Mouse (Mus musculus): Measurements from ENCODE around the gene Npcd.

The Npcd gene

DNA sequence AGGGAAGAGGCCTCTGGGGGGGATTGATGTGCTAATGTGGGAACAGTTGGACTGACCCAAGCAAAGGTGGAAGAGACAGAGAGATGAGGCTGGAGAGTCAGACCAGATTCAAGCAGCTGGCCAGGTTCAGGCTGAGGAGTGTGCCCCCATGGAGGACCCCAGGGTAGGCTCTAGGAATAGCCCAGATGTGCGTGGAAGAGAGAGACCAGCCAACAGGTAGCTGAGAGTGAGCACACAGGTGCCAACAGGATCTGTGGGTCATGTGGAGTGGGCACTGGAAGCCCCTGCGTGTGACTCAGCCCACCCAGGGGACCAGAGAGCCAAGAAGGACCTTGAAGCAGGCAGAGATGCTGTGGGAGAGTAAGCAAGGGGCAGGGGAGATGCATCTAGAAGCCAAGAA lies 32.4 kb downstream of the Npcd start:
- no peak for DNase-seq

DNA sequence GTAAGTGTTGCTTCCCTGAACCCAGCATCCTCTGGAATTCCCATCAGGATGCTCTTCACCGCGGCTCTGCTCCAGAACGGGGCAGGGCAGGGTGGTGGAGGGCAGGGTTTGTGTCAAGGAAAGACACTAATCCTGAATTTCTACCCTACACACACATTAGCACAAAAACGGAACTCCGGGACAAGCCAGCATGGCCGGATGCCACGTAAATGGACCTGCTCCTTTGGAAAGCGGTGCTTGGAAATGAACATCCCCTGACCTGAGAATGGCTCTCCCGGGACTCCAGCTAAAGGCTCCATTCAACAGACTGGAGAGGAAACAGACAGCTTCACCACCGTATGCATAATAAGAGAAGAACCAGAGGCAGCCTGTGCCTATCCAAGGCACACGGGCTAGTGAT lies 33.3 kb downstream of the Npcd start:
- DNase-seq = no peak

DNA sequence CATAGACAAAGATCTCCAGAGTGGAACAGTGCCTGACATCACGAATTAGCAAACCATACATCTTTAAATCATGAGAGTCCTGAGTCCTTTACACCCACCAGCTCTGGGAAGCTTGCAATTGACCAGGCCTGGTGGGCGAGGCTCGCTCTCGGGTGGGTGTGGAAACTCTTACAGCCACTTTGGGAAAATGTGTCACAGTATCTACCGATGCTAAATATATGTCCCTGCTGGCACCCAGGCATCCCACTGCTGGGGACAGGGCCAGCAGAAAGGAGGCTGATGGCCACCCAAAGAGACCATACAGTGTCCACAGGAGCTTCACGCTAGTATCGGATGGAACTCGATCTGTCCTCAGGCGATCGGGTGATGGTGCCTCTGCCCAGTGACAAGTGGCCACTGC lies 35.4 kb downstream of the Npcd start:
- no peak for DNase-seq

DNA sequence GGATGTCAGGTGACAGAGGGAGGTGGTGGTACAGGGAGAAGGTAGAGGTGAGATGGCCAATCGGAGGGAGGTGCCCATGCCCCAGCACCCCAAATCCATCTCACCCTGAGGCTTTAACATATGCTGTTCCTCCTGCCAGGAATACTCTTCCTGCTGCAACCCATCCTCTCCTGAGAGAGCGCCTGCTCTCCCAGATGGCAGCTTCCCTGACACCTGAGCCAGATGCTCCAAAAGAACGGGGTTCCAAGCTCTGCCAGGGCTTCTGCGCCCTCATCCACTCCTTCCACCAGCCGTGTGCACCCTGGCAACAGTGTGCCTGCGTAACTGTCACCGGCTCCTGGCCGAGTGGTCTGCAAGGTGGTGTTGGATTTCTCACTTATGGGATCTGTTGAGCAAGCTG lies 36.4 kb downstream of the Npcd start:
- DNase-seq = no peak

DNA sequence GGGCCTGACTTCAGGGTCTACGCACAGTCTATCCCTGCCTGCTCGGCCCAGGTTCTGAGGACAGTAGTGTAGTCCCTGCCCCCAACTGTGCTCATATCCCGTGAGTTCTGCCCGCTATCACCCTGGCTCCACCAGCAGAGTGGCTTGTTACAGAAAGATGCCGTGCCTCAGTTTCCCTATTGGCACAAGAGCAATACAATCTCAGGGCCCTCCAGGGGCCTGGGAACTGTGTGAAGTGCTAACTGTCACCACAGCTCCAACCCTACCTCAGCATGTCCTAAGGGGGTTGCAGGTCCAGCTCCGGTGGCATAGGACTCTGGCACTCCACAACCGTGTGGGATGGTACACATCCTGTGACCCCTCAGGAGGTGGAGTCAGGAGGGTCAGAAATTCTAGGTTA lies 36.9 kb downstream of the Npcd start:
- no peak for DNase-seq

DNA sequence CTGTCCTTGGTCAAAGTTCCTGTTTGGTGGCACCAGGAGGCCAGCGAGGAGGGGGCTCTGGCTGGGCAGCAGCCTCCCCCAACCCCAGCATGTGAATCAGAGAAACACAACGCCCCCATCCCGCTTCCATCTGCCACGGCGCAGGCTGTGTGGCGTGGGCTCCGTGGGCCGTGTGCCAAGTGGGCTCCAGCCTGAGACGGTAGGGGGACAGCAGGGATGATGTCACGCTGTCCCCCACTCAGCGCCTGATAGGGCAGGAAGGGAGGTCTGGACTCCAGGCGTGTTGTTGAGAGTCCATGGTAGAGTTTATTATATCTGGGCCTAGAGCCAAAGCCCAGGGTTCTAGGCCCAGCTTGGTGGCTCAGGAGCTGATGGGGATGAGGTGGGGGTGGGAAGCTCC lies 37.8 kb downstream of the Npcd start:
- DNase-seq = no peak

DNA sequence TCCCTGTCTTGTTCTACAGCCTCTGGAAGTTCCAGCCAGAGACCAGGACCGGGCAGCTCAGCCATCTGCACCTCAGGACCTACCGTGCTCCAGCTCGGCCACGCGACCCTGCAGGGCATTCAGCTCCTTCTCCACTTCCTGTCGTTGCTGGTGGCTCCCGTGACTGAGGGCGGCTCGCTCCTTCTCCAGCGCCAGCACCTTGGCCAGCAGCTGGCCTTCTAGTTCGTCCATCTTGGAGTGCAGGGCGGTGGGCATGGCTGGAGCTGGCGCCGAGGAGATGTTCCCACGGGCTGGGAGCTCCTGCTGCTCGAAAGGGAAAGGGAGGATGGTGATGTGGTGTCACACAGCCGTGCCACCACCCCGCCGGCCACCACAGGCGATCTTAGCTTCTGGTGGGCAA lies 39.9 kb downstream of the Npcd start:
- no peak for DNase-seq

DNA sequence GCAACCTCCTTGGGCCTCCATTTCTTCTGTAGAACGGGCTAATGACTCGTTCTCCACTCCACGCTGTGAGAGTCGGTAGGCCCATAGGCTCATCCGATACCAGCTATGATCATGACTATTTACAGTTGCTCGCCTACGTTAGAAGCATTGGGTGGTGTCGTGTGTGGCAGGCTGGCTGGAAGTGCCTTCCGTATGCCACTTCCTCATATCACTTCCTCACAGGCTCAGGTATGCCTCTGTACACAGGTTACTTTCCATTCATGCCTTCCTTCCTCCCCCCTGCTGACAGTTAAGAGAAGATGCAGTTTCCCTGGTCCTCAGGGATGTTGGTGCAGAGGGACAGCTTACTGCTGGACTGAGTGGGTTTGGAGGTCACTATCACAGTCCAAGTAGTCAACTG lies 41.0 kb downstream of the Npcd start:
- DNase-seq = no peak

DNA sequence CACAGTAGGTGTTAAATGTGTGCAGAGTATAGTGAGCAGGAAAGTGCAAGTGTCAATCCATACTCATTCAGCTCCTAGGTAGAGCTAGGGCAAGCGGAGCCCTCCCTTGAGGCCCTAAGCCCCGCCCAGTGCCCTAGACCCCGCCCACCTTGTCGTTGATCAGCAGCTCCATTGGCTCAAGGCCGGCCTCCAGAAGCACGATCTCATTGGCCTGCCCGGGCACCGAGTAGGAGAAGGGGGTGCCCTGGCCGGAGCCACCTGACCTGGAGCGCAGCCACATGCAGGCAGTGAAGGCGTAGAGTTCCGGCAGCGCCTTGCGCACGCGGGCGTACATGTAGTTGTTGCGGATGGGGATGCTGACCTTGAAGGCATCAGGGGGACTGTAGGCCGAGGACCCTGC lies 41.6 kb downstream of the Npcd start:
- no peak for DNase-seq

DNA sequence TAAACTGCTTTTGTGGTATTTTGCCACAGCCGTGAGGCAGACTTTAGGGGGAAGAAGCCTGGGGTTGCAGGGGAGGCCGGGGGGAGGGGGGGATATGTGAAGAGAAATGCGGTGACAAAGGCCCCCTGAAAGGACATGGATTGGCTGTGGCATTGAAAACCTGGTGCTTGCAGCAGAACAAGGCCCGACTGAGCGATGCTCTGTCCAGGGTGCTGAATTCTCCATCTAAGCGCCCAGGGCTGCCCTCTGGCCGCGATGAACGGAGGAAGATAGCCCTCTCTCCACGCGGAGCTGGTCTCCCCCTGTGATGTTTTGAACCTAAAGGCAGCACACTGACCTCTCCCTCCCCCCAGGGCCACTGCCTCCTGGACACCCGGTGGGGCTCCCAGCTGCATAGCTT lies 42.5 kb downstream of the Npcd start:
- peak; percentile 64 for DNase-seq

DNA sequence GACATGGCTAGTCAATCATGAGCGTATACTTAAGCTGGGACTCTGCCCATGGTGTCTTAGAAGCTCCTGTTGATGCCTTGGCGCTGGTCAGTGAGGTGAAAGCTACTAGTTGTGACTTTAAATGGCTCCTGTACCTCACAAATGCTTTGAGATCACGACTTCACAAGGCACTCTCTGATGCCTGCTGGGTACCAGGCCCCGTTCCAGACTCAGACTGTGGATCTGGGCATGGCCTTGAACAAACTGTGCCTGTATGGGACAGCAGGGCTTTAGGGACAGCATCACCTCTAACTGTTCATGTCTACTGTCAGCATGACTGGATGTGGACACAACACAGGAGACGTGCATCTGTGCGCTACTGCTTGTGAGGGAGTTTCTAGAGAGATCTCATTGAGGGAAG lies 43.1 kb downstream of the Npcd start:
- DNase-seq = no peak

DNA sequence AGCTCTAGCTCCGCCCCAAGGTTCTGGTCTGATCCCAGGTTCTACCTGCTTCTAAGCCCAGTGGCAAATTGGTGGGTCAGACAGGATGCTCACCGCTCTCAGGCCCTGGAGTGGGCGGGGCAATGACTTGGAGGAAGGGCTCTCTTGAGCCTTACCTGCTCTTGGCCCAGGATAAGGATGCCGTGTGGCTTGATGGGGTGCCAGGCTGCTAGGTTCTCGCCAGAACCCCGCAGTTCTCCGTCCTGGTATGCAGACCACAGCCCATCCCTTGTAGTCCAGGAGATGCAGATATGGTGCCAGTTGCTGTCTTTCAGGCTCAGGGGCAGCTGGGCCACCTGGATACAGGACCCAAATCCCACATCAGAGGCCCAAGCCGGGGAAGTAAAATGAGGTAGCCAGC lies 43.9 kb downstream of the Npcd start:
- no peak for DNase-seq

DNA sequence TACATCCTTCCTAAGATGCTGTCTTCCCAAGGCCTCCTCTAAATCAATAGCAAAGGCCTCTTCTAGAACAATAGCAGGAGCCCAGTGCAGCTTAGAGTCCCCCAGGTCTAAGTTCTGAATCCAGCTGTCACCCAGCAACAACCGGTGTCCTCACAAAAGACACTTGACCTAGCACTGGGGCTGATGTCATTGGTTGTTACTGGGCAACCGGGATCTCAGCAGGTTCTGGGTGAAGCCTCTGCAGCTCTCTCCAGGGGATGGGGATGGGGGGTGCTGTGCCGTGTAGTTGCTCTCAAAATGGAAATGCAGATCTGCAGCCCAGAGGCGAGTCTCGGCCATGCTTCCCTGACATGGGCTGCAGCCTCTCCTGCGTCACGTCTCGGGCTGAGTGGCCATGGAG lies 46.2 kb downstream of the Npcd start:
- DNase-seq = no peak

DNA sequence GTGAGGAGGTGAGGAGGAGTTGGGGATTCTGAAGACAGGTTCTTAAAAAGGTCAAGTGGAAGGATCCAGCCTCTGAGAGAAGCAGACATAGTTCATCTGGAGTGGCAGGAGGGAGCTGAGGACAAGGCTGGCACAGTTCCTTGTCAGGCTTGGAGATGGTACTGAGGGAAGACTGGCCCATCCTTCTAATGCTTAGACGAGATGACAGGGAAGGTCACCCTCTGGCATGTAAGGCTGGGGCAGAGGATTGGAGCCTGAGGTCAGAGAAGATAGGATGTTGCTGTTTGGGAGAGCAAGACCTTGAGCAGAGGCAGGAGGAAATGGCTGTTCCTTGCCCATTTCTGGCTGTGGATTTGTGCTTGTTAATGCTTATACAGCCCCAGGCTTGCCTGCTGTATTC lies 49.0 kb downstream of the Npcd start:
- no peak for DNase-seq

DNA sequence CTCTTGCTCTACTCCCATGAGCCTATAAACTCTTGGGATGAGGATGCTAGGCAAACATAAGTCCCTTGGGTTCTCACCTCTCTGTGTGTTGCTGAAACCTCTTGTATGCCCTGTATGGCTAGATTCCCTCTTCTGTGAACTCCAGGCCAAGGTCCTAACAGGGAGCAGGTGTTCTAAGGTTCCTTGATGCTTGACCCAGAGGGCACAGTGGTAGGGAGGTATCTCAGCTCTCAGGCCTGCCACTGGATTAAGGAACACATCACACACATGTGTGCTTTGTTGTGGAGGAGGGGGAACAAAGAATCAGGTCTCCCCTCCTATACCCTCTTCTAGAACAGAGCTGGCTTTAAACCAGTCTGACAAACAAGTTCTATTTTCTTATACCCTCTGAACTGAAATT lies 56.3 kb downstream of the Npcd start, which contains the start of gene Dnal4:
Dnal4 (minus strand) TSS at position 101 of the 400 bp plus-strand sequence.
- no peak for DNase-seq

DNA sequence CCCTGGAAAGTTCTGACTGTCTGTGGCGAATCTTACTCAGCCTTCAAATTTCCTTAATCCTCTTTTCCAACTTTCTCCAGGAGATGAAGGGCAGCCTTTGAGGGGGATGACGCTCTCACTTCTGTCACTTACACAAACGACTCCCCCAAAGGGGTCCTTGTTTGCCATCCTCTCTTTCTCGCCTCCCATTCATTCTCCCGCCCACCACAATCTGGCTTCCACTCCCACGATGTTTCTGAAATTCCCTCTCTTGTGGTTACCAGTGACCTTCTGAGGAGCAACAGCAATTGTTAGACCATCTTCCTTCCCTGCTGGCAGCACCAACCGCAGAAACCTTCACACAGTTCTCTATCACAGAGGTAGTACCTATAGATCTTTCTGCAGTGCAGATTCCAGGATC lies 58.4 kb downstream of the Npcd start:
- no peak for DNase-seq

DNA sequence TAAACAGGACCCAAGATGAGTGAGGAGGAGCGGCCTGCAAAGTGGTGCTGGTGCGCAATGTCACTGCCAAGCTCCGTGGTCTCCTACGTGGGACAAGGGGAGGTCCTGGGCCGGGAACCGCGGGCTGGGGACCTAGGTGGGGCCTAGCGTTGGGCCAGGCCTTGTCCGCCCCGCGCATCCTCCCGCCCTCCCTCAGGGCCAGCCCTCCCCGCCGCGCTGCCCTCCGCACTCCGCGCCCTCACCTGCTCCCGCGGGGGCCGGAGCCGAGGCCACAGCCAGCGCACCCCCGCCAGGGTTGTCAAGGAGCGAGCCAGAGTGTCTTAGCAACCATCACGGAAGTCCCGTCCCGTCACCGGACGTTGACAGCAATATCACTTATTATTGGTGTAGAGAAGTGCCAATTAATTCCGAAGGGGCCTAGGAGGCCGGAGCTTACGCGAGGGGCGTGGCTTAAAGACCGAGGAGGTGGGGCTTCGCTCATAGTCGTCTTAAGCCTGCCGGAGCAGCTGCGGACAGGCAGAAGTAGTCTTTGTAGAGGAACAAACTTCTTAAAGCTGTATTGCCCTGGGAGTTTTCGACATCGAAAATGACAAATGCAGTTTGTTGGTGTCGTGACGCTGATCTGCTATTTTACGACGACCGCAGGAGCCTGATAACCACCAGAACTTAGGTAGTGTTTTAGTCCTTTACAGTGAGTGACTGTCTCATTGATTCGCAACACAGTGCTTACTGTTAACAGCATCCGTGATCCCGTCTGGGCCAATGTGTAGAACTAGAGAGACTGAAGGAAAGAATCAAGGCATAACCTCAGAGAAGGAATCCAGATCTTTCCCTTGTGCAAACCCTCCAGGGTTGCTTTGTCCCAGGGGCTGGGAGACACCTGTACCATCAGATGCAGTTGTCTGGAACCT lies 59.7 kb downstream of the Npcd start:
- DNase-seq = peak; percentile 97

DNA sequence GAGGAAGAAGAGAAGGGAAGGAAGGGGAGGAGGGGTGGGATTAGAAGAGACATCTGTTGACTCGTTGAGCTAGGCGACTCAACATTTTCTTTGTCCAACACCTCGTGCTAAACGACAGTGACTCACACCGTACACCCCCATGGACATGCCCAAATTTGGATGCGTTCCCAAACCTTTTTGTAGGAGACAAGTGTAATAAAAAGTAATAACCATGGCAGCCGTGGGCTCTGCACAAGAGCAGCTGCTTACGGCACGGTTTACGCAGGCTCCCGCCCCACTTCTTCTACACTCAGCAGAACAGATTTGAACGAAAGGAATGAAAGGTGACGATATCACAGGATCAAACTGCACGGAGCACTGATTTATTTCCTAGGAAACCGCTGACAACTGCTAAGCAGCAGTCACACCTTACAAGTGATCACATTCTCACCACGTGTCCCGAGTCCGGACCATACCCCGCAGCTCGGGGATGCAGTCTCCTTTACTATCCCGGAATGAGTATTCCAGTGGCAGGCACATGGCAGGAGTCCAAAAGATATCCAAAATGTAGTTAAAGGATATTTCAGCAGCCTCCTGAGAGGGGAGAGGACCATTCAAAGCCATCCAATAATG lies 63.3 kb downstream of the Npcd start:
- no peak for DNase-seq

DNA sequence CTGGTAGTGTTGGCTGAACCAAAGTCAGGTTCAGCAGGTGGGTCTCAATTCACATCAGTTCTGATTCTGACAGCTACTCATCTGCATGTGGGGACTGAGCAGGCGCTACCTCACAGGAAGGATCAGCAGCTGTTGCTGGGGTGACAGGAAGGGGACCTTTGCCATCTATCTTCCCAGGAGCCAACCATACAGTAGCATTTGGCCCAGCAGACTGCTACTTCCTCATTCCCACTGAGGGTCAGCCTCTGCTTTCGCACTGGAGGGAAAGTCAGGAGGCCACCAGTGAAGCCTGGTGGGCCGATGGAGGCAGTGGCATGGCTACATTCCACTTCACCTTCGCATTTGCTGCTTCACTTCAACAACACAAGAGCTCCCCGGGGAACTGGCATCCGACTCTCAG lies 65.7 kb downstream of the Npcd start:
- DNase-seq = no peak

DNA sequence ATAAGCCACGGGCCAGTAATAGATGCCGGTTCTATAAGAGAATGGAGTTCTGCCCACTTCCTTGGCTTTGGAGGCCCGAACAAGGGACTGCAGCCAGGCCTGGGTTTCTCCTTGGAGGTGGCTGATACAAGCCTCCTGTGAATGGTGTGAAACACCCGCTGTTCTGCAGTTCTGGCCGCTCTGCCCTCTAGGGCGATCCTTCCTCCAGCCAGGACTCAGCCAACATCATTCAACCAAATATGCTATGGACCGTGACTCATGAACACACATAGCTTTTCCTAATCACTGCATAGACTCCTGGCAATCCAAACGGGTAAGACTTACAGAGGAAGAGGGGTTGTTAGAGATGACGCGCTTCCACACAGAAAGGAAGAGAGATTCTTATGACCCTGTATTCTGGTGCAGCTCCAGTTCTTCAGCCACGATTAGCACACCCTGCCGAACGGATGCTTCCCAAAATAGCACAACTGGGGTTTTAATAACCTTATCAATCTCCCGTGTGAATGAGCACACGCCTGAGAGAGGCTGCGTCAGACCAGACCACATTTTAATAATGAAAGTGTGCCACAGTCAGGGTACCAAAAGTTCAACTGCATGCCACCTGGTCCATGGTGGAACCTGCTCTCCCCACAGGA lies 66.6 kb downstream of the Npcd start:
- no peak for DNase-seq

DNA sequence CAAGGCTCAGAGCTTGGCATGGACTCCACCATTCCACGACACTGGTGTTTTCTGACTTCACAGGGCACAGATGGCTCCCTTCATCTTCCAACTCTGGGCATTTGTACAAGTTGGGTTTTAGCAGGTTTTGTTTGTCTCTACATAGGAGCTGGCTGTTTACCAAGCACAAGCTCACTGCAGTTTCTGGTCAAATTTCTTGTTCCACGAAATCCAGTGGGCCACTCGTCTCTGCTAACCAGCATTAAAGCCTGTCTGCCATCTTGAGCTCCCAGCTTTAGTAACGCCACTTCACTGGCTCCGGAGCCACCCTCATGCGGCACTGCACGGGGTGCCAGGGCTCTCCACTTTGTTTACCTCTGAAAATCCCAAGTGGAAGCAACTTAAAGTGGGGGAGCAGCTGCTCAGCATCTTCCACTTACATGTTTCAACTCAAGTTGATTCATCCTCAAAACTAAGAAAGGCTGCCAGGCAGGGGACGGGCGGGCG lies 67.4 kb downstream of the Npcd start:
- DNase-seq = no peak

DNA sequence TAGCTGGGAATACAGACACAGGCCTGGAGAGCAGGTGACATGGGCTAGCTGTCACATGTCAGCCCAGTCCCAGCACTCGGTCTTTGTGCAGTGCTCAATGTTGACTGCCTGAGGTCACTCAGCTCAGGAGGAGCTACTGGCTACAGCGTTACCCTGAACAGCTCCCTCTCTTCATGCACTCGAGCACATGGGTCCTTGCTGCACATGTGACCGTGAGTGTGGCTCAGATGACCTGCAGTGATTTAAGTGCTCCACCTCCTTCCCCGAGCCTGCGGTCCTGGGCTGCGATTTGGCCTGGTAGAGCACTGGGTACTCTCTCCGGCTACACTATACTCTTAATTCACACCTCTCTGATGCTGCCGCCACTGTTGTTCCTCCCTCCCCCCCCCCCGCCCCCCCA lies 67.9 kb downstream of the Npcd start:
- DNase-seq = no peak

DNA sequence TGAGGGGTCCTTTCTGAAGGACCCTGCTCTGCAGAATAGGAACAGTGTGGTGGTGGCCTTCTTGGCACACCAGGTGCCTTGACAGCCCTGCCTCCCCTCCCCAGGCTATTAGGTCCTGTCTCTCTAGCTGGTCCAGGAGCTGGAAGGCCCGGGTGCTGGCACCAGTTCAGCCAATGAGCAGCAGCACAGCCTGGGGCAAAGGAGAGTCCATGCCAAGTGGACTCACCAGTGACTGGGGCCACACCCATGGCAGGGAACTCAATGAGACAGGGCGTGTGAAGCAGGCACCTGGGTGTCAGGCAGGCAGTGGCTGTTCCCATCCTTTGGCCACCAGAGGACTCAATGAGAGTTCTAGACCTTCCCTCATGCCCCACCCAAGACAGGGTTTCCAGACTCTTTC lies 68.7 kb downstream of the Npcd start:
- no peak for DNase-seq
